ENCODE assay signal across 22 mouse cellular contexts in the genomic region with DNA sequence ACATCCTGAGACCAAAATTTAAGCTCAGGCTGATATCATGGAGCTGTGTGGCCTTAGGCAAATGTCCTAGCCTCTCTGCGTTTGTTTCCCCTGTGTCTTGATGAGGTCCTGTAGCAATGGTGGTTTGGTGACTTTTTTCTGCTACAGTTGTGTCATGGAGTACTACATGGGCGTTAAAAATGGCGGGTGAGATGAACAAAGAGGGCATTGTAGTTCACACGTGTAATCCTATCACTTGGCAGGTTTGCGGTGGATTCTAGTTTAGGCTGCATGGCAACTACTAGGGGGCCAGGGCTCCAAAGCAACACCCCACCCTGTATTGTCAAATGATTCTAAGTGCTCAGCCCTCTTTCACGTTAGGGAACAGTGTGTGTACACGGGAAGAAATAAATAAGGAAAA. TPM values are rescaled to one million over a fixed set of nuclear protein-coding genes. Genes with fewer than 3 reads are reported as not detected.
DNase-seq lines count a peak whose midpoint lies in the region; ATAC-seq lines count a peak whose summit lies in the region.
"Had no signal": no experiment of that assay in that cellular context is flagged by ENCODE, and none has a peak within 500 bp of the region (broad histone marks: within the 10 kb centered on the region; RNA-seq: fewer than 3 reads in every experiment).

No protein-coding gene starts in this region.

- DNase-seq in embryo, embryonic 10.5 days (ENCODE audit: low spot score), result peak; percentile 29
- no peak for DNase-seq in embryo, embryonic 11 days
- no peak for DNase-seq in neural tube, embryonic 11.5 days (ENCODE audit: low spot score)
- DNase-seq: gastrocnemius, postnatal 36 days; kidney, adult 11 months; thymus, adult 18-20 months; thymus, postnatal 4 days had no signal

- no peak overlapping the region for H3K4me3 ChIP-seq in neural tube, embryonic 11.5 days (ENCODE audit: low read depth, low read length)
- H3K4me3 ChIP-seq in neural tube, embryonic 15.5 days (replicated peaks), result no peak overlapping the region
- H3K4me3 ChIP-seq in hindbrain, embryonic 12.5 days, result no peak overlapping the region
- H3K4me3 ChIP-seq in neural tube, embryonic 13.5 days, result no peak overlapping the region
- no peak overlapping the region for H3K4me3 ChIP-seq in liver, embryonic 12.5 days
- H3K4me3 ChIP-seq: embryonic facial prominence, embryonic 13.5 days; limb, embryonic 12.5 days; stomach, embryonic 15.5 days had no signal

- peaks cover 28% of the 10 kb centered on the region for H3K4me1 ChIP-seq in neural tube, embryonic 11.5 days (ENCODE audit: control insufficient read depth, insufficient read depth, low read length)
- peaks cover 41% of the 10 kb centered on the region for H3K4me1 ChIP-seq in neural tube, embryonic 15.5 days
- peaks cover 68% of the 10 kb centered on the region for H3K4me1 ChIP-seq in hindbrain, embryonic 12.5 days
- H3K4me1 ChIP-seq in neural tube, embryonic 13.5 days (replicated peaks), result peaks cover 77% of the 10 kb centered on the region
- H3K4me1 ChIP-seq in liver, embryonic 12.5 days, result no peaks in the 10 kb centered on the region
- H3K4me1 ChIP-seq: stomach, embryonic 15.5 days had no signal

- peak overlapping the region; percentile 73; the same call in 1 of the 2 replicates for H3K27ac ChIP-seq in neural tube, embryonic 11.5 days (ENCODE audit: low read depth, low read length)
- no peak overlapping the region for H3K27ac ChIP-seq in neural tube, embryonic 15.5 days (replicated peaks)
- H3K27ac ChIP-seq in hindbrain, embryonic 12.5 days, result peak overlapping the region; percentile 81
- peak overlapping the region; percentile 78; the same call in 1 of the 2 replicates for H3K27ac ChIP-seq in neural tube, embryonic 13.5 days (replicated peaks)
- no peak overlapping the region for H3K27ac ChIP-seq in liver, embryonic 12.5 days
- H3K27ac ChIP-seq: embryonic facial prominence, embryonic 13.5 days; limb, embryonic 12.5 days; liver, embryonic 14.5 days; macrophage; stomach, embryonic 15.5 days had no signal

- no peaks in the 10 kb centered on the region for H3K27me3 ChIP-seq in neural tube, embryonic 11.5 days (ENCODE audit: control insufficient read depth, insufficient read depth, low read length)
- H3K27me3 ChIP-seq in neural tube, embryonic 15.5 days (replicated peaks), result no peaks in the 10 kb centered on the region
- no peaks in the 10 kb centered on the region for H3K27me3 ChIP-seq in hindbrain, embryonic 12.5 days
- H3K27me3 ChIP-seq in neural tube, embryonic 13.5 days, result no peaks in the 10 kb centered on the region
- no peaks in the 10 kb centered on the region for H3K27me3 ChIP-seq in liver, embryonic 12.5 days (replicated peaks)
- H3K27me3 ChIP-seq: CH12.LX; stomach, embryonic 15.5 days had no signal

- no peak for ATAC-seq in neural tube, embryonic 11.5 days (ENCODE audit: insufficient read depth, low FRiP score, low TSS enrichment)
- no peak for ATAC-seq in neural tube, embryonic 15.5 days (ENCODE audit: low FRiP score)
- ATAC-seq in hindbrain, embryonic 12.5 days (ENCODE audit: low FRiP score), result no peak
- ATAC-seq in neural tube, embryonic 13.5 days (ENCODE audit: low read depth), result no peak
- no peak for ATAC-seq in liver, embryonic 12.5 days
- no peak for ATAC-seq in megakaryocyte-erythroid progenitor cell, adult 5-6 weeks (replicated peaks; ENCODE audit: low FRiP score, low TSS enrichment, poor library complexity, severe bottlenecking)

- 64% methylated on average over 7 of the region's 7 CpGs for WGBS in neural tube, embryonic 11.5 days
- 54% methylated on average over 7 of the region's 7 CpGs for WGBS in neural tube, embryonic 15.5 days
- 56% methylated on average over 7 of the region's 7 CpGs for WGBS in hindbrain, embryonic 12.5 days
- WGBS in neural tube, embryonic 13.5 days, result 44% methylated on average over 7 of the region's 7 CpGs
- WGBS in liver, embryonic 12.5 days (ENCODE audit: insufficient replicate concordance), result 62% methylated on average over 7 of the region's 7 CpGs

- H3K9me3 ChIP-seq in neural tube, embryonic 11.5 days (ENCODE audit: control insufficient read depth, low read length), result no peaks in the 10 kb centered on the region
- no peaks in the 10 kb centered on the region for H3K9me3 ChIP-seq in neural tube, embryonic 15.5 days (replicated peaks)
- no peaks in the 10 kb centered on the region for H3K9me3 ChIP-seq in hindbrain, embryonic 12.5 days (replicated peaks)
- H3K9me3 ChIP-seq in neural tube, embryonic 13.5 days, result no peaks in the 10 kb centered on the region
- H3K9me3 ChIP-seq in liver, embryonic 12.5 days (replicated peaks), result no peaks in the 10 kb centered on the region
- H3K9me3 ChIP-seq: embryonic facial prominence, embryonic 13.5 days; limb, embryonic 12.5 days; stomach, embryonic 15.5 days had no signal

- H3K36me3 ChIP-seq in neural tube, embryonic 11.5 days (ENCODE audit: control insufficient read depth, insufficient read depth, low read length), result no peaks in the 10 kb centered on the region
- H3K36me3 ChIP-seq in neural tube, embryonic 15.5 days, result no peaks in the 10 kb centered on the region
- no peaks in the 10 kb centered on the region for H3K36me3 ChIP-seq in hindbrain, embryonic 12.5 days
- no peaks in the 10 kb centered on the region for H3K36me3 ChIP-seq in neural tube, embryonic 13.5 days
- no peaks in the 10 kb centered on the region for H3K36me3 ChIP-seq in liver, embryonic 12.5 days
- H3K36me3 ChIP-seq: embryonic facial prominence, embryonic 13.5 days; limb, embryonic 12.5 days; stomach, embryonic 15.5 days had no signal

- H3K4me2 ChIP-seq in neural tube, embryonic 11.5 days (ENCODE audit: low read depth), result no peak overlapping the region
- H3K4me2 ChIP-seq in neural tube, embryonic 15.5 days, result no peak overlapping the region
- no peak overlapping the region for H3K4me2 ChIP-seq in hindbrain, embryonic 12.5 days (replicated peaks)
- no peak overlapping the region for H3K4me2 ChIP-seq in neural tube, embryonic 13.5 days
- no peak overlapping the region for H3K4me2 ChIP-seq in liver, embryonic 12.5 days
- H3K4me2 ChIP-seq: embryonic facial prominence, embryonic 13.5 days; stomach, embryonic 15.5 days had no signal

- H3K9ac ChIP-seq in neural tube, embryonic 11.5 days (ENCODE audit: low read length), result no peak overlapping the region
- H3K9ac ChIP-seq in neural tube, embryonic 15.5 days (replicated peaks), result no peak overlapping the region
- H3K9ac ChIP-seq in hindbrain, embryonic 12.5 days, result no peak overlapping the region
- H3K9ac ChIP-seq in neural tube, embryonic 13.5 days, result no peak overlapping the region
- H3K9ac ChIP-seq in liver, embryonic 12.5 days, result no peak overlapping the region
- H3K9ac ChIP-seq: embryonic facial prominence, embryonic 13.5 days; limb, embryonic 12.5 days; liver, embryonic 14.5 days; stomach, embryonic 15.5 days had no signal

RNA-seq across cellular contexts. Expression of gene Srrm4, which starts 21.1 kb away (rescaled TPM):
- 18.1 and 20.7 TPM in 2 replicates for polyA plus RNA-seq in neural tube, embryonic 11.5 days (2014; fragmentation: Nextera tagmentation; extraction: Ambion mirVana)
- 12.3 and 15.6 TPM in 2 replicates for polyA plus RNA-seq in neural tube, embryonic 15.5 days (2015; fragmentation: Nextera tagmentation; extraction: Ambion mirVana)
- polyA plus RNA-seq in hindbrain, embryonic 12.5 days (2016; fragmentation: Nextera tagmentation; extraction: Ambion mirVana), result 20.7 and 20.9 TPM in 2 replicates
- 19.2 and 19.9 TPM in 2 replicates for polyA plus RNA-seq in neural tube, embryonic 13.5 days (2015; fragmentation: Nextera tagmentation; extraction: Ambion mirVana)
- 0.07 and 0.20 TPM in 2 replicates for polyA plus RNA-seq in liver, embryonic 12.5 days (2016; fragmentation: Nextera tagmentation; extraction: Ambion mirVana)
- not detected in 2 replicates for total RNA-seq in megakaryocyte-erythroid progenitor cell, adult 5-6 weeks (2014; fragmentation: Nextera tagmentation)
- total RNA-seq in megakaryocyte-erythroid progenitor cell, adult 5-6 weeks (2017), result not detected in 2 replicates
- total RNA-seq: CH12.LX; common myeloid progenitor, adult 5-6 weeks; MEL; monocyte, adult 5-6 weeks; neutrophil, adult 5-6 weeks had no signal
- polyA plus RNA-seq: macrophage had no signal

Comparison
In these comparisons a context has a peak if more than half of its experiments do, and no peak if none do; other contexts are left out.
1. H3K27ac ChIP-seq: peak in neural tube, embryonic 11.5 days (single experiment), hindbrain, embryonic 12.5 days (single experiment) and neural tube, embryonic 13.5 days (single experiment); none in neural tube, embryonic 15.5 days (single experiment) and liver, embryonic 12.5 days (single experiment).
2. RNA of gene Srrm4, which starts 21.1 kb away (polyA plus RNA-seq): 20.7 to 20.9 TPM in hindbrain, embryonic 12.5 days, 18.1 to 20.7 TPM in neural tube, embryonic 11.5 days, 19.2 to 19.9 TPM in neural tube, embryonic 13.5 days and 12.3 to 15.6 TPM in neural tube, embryonic 15.5 days; 0.07 to 0.20 TPM in liver, embryonic 12.5 days; every median in the first group is over 10 times any median in the second.